Mouse (Mus musculus) v-Abl transformed pro-B cells (cell line): ENCODE data around the gene Gars.

Experiments
- in situ Hi-C, 2 experiments: fragments of 400-800 bp; cut with MboI; formaldehyde crosslinking; loops; one replicate each; pipeline ENCODE4 v1.15.1; 2025; ENCODE audit not compliant: unreplicated experiment in 2 of 2

The Gars gene

DNA sequence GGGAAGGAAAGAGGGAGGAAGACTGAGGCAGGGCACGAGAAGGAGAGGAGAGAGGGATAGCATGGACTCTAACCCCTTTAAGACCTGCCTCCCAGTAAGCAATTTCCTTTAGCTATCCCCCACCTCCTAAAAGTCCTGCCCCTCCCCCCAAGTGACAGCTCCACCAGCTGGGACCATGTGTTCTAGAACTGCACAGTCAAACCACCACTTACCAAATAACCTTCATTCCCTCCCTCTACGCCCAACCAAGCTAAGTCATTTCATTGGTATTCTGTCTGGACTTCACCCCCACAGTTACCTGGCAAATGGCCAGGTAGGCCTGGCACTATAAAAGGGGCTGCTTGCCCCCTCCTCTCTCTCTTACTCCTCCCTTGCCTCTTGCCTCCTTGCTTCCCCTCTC is 10.2 kb upstream of the Gars start:
- in situ Hi-C loops = loop anchor here in 1 of 2 experiments (25.0 kb wide), 2 partner anchors 1440 to 1685 kb away; partner anchors contain the start of genes Avl9 and Lsm5

- in situ Hi-C loops = loop anchor here in 1 of 2 experiments (5.0 to 25.0 kb wide), 3 partner anchors 224 to 1676 kb away; partner anchors contain the start of genes Avl9 and Lsm5
These were observed 1.1 kb upstream of the Gars start for GRCm38 (mm10) chr6:55036731-55037130.

DNA sequence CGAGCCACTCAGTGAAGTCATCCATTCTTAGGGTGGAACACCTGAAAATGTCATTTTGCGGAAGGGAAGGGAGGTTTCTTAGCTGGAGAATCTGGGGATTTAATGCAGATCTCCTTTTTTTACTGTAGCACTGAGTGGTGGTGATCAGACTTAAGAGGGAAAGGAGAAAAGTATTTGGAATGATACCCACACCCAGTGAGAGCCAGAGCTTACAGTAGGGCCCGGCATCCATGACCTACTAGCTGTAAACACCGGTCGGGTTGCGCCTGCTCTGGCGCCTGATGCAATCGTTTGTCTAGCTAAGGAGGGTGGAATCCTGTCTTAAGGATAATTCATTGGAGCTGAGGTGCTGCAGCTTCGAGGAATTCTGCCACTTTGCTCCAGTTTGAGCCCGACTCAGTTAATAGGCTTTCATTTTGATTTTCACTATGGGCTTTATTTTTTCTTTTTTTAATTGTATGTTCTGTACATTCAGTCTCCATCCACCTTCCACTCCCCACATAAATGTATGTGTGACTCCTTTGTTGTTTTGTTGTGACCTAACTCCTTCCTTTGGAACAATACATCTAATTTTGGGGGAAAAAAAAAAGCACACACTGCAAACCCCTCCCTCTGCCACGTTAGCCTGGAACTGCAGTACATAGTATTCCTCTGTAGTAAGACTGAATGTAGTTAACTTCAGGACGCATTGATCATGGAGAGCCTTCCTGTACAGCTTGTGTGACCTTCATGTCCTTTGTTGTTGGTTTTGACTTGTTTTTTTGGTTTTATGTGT is 1.1 kb downstream of the Gars start:
- in situ Hi-C loops = loop anchor here in 1 of 2 experiments (5.0 to 25.0 kb wide), 3 partner anchors 227 to 1673 kb away; partner anchors contain the start of genes Avl9 and Lsm5

DNA sequence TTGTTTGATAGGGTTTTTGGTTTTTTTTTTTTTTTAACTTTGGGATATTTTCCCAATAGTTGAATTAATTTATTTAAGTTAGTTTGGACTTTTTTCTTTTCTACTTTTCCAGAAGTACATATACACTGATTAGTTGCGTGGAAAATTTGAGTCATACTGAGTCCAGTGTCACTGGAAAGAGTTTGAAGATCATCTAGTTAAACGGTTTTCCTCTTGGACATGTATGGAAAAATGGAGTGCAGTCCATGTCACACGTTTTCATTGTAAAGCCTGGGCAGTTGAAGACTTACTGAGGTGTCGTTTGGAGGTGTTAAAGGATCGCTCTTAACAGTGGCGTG is 1.6 kb downstream of the Gars start:
- in situ Hi-C loops = loop anchor here in 1 of 2 experiments (5.0 to 25.0 kb wide), 3 partner anchors 227 to 1673 kb away; partner anchors contain the start of genes Avl9 and Lsm5

DNA sequence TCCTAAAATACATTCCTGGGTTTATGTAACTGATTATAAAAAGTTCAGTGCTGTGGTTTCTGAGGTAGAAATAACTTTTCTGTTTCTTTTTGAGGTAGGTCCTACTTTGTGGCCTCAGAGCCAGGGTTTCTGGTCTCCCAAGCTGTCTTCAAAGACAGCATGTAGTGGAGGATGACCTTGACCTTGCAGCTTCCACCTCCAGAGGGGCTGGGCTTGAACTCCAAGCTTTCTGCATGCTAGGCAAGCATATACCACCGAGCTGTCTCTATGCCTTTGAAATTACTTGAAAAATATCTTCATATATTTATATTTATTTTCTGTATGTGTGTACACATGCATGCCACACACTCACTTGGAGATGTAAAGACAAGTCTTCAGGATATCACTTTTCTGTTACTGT is 2.2 kb downstream of the Gars start:
- in situ Hi-C loops = loop anchor here in 1 of 2 experiments (25.0 kb wide), 2 partner anchors 1453 to 1672 kb away; partner anchors contain the start of genes Avl9 and Lsm5

DNA sequence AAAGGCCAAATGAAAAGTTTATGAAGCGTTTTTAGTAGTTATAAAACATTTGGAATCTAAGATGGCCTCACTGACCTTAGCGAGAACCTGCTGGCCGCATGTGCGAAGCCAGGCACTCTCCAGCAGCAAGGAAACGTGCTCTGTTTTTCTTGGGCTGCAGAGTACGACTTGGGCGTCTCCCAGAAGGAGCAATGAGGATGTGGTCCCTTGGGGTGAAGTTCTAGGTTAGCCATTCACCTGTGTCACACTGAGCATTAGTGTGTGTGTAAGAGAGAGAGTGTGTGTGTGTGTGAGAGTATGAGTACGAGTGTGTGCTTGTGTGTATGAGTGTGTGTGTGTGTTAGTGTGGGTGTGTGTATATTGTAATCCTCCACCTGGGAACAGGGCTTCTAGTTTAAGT is 5.4 kb downstream of the Gars start:
- in situ Hi-C loops = loop anchor here in 1 of 2 experiments (25.0 kb wide), 2 partner anchors 1456 to 1669 kb away; partner anchors contain the start of genes Avl9 and Lsm5

DNA sequence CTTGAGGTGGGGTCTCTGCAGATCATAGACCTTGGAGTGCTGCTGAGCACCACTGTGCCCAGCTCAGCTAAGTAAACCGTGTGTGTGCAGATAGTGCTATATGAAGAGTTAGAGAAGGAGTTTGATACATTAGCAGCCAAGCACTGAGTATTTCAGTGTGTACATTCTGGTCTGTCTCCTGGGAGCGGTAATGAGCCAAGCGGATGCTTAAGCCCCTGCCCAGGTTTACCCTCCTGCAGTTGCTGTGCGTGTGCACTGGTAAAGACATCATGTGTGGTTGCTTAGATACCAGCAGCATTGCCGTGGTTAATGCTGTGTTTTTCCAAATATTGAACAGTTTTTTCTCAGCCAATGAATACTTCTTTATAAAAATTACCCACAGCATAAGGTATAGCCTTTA is 6.7 kb downstream of the Gars start:
- in situ Hi-C loops = loop anchor here in 1 of 2 experiments (25.0 kb wide), 2 partner anchors 1457 to 1668 kb away; partner anchors contain the start of genes Avl9 and Lsm5

- in situ Hi-C loops = loop anchor here in 1 of 2 experiments (25.0 kb wide), 2 partner anchors 1458 to 1667 kb away; partner anchors contain the start of genes Avl9 and Lsm5
These were observed 7.5 kb downstream of the Gars start for GRCm38 (mm10) chr6:55045326-55045725.

- in situ Hi-C loops = loop anchor here in 1 of 2 experiments (25.0 kb wide), 2 partner anchors 1462 to 1663 kb away; partner anchors contain the start of genes Avl9 and Lsm5
These were observed 11.4 kb downstream of the Gars start for GRCm38 (mm10) chr6:55049186-55049585.

DNA sequence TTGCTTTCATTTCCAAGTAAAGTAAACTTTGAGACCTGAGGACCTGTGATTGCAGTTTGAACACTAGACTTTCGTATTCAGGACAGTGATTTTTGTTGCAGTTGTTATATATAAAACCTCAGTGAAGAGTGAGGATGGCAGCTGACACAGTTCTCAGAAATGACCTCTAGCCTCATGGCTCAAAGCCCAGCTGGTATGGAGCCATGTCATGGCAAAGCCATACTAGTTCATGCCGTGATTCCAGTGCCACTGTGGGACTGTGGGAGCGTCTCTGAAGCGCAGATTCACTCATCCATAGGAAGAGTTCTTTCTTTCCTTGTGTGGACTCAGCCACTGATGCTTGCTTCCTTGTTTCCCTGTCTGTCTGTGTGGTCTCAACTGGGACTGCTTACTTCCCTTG is 16.7 kb downstream of the Gars start:
- in situ Hi-C loops = loop anchor here in 1 of 2 experiments (25.0 kb wide), 1 partner anchor 1658 kb away; the partner anchor contains the start of genes Avl9 and Lsm5

GRCm38 (mm10) chr6:55057427-55057826 is 19.6 kb downstream of the Gars start:
- in situ Hi-C loops = loop anchor here in 1 of 2 experiments (25.0 kb wide), 1 partner anchor 1655 kb away; the partner anchor contains the start of genes Avl9 and Lsm5

- in situ Hi-C loops = loop anchor here in 1 of 2 experiments (25.0 kb wide), 1 partner anchor 1652 kb away; the partner anchor contains the start of genes Avl9 and Lsm5
These were observed 22.5 kb downstream of the Gars start for GRCm38 (mm10) chr6:55060241-55060825.

DNA sequence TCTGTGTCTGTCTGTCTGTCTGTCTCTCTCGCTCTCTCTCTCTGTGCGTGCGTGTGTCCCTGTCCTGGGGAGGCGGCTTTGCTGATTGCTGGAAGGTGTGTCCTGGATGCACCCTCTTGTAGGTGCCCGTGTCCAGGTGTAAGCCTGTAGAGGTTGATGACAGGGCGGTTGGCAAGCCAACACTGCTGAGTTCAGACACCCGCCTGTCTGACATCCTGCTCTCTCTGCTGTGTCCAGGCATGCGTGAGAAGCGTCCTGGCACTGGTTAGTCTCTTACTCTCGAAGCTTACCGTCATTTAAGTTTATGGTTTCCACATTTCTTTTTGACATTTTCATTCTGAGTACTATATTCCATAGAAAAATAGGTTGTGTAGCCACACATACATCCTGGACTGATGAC is 23.5 kb downstream of the Gars start:
- in situ Hi-C loops = loop anchor here in 1 of 2 experiments (25.0 kb wide), 1 partner anchor 1651 kb away; the partner anchor contains the start of genes Avl9 and Lsm5

DNA sequence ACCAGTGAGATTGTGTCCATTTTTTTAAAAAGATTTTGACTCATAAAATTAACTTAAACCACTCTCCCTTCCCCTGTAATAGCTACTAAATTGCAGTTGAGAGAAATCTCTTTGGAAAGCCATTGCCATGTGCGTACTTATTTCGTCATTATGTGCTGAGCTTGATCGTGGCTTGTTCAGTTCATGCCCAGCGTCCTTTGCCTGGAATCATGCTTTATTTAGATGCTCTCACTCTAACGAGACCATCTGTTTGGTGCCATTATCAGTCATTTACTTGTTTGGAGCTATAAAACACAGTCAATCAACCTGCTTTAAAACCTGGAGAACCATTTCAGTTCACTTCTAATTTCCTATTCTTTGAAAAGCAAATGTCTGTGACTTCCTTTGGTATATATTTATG is 24.4 kb downstream of the Gars start:
- in situ Hi-C loops = loop anchor here in 1 of 2 experiments (25.0 kb wide), 1 partner anchor 1650 kb away; the partner anchor contains the start of genes Avl9 and Lsm5

- in situ Hi-C loops = loop anchor here in 1 of 2 experiments (25.0 kb wide), 1 partner anchor 1648 kb away; the partner anchor contains the start of genes Avl9 and Lsm5
These were observed 26.1 kb downstream of the Gars start for GRCm38 (mm10) chr6:55063793-55064476.

GRCm38 (mm10) chr6:55064477-55064827 is 26.6 kb downstream of the Gars start:
- in situ Hi-C loops = loop anchor here in 1 of 2 experiments (25.0 kb wide), 1 partner anchor 1648 kb away; the partner anchor contains the start of genes Avl9 and Lsm5

DNA sequence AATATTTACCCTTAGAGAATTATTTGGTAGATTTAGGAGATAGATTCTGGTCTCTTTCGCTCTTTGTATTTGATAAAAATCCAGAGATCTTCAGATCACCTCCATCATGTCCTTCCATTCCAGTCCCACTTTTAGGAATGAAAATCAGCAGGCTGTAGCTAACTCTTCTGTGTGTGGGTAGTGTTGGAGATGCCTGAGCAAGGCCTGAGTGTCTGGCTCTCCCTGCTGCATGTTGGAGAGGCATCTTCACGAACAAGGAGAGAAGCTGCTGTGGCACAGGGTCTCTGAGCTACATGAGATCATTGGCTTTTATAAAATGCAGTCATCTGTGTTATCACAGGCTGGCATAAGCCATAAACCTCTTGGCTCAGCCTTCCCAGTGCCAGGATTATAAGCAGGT is 28.1 kb downstream of the Gars start:
- in situ Hi-C loops = loop anchor here in 1 of 2 experiments (25.0 kb wide), 1 partner anchor 1646 kb away; the partner anchor contains the start of genes Avl9 and Lsm5

DNA sequence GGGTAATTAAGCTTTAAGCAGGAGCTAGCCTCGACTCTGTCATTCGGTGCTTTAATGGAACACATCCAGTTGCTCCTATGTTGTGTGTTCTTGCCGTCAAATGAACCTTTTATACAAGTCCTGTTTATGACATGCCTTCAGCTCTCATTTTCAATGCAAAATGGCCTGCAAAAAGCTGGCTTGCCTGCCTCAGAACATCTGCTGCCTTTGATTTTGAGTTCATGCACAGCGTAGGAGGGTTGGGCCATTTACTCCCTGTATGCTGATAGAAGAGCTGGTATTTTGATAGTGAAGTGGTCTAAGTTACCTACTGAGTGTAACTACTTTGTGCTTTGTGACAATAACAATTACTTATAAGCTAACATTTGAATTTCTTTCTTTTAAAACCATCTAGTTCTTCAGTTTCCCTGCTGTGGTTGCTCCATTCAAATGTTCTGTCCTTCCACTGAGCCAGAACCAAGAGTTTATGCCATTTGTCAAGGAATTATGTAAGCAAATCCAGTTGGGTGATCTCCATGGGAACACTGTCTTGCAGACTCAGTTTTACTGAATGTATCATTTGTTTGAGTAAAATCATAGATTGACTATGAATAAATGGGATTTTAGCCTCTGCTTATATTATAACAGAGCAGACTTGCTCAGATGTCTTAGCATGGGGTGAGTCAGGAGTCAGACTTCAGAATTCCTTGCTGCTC is 38.9 kb downstream of the Gars start:
- in situ Hi-C loops = no loop called here

- in situ Hi-C loops = no loop called here
These were observed 43.6 kb downstream of the Gars start for GRCm38 (mm10) chr6:55081379-55081778.
